Mouse (Mus musculus): ENCODE measurements around the gene Bmp6. TPM values are rescaled to one million over a fixed set of nuclear protein-coding genes. Genes with fewer than 3 reads are reported as not detected.

Gene Bmp6
- polyA plus RNA-seq, 1 experiment from 2014 or later = 0.51 TPM

- Histone ChIP-seq H3K9me3 (ENCODE audit: control insufficient read depth, low read length) (no peaks in the 10 kb centered on the region), H3K27me3 (replicated peaks; ENCODE audit: control insufficient read depth, insufficient read depth, low read length) (no peaks in the 10 kb centered on the region), H3K4me1 (ENCODE audit: control insufficient read depth, insufficient read depth, low read length) (no peaks in the 10 kb centered on the region), H3K27ac (ENCODE audit: low read length) (no peak overlapping the region), H3K4me3 (ENCODE audit: low read length) (no peak overlapping the region), H3K4me2 (ENCODE audit: low read depth, low read length) (no peak overlapping the region), H3K9ac (ENCODE audit: low read depth, low read length) (no peak overlapping the region), H3K36me3 (ENCODE audit: control insufficient read depth, insufficient read depth, low read length) (peaks cover 34% of the 10 kb centered on the region)
- 89% methylated on average over 8 of the region's 8 CpGs for WGBS
- ATAC-seq = no peak
Observed at GRCm38 (mm10) chr13:38509681-38510341, 164.9 kb downstream of the Bmp6 start.

- 77% methylated on average over 10 of the region's 10 CpGs for WGBS
- Histone ChIP-seq H3K4me3 (ENCODE audit: low read length) (no peak overlapping the region), H3K36me3 (ENCODE audit: control insufficient read depth, insufficient read depth, low read length) (peaks cover 32% of the 10 kb centered on the region), H3K9ac (ENCODE audit: low read depth, low read length) (no peak overlapping the region), H3K4me1 (ENCODE audit: control insufficient read depth, insufficient read depth, low read length) (no peaks in the 10 kb centered on the region), H3K27me3 (replicated peaks; ENCODE audit: control insufficient read depth, insufficient read depth, low read length) (no peaks in the 10 kb centered on the region), H3K9me3 (ENCODE audit: control insufficient read depth, low read length) (no peaks in the 10 kb centered on the region), H3K4me2 (ENCODE audit: low read depth, low read length) (no peak overlapping the region), H3K27ac (ENCODE audit: low read length) (no peak overlapping the region)
- no peak for ATAC-seq
Observed at GRCm38 (mm10) chr13:38511979-38512378, 167.1 kb downstream of the Bmp6 start.

GRCm38 (mm10) chr13:38513921-38514320 is 169.0 kb downstream of the Bmp6 start:
- 93% methylated on average over 7 of the region's 7 CpGs for WGBS
- no peak overlapping the region for H3K27ac ChIP-seq (ENCODE audit: low read length)
- H3K4me3 ChIP-seq (ENCODE audit: low read length) = no peak overlapping the region
- no peaks in the 10 kb centered on the region for H3K4me1 ChIP-seq (ENCODE audit: control insufficient read depth, insufficient read depth, low read length)
- no peaks in the 10 kb centered on the region for H3K9me3 ChIP-seq (ENCODE audit: control insufficient read depth, low read length)
- H3K27me3 ChIP-seq (replicated peaks; ENCODE audit: control insufficient read depth, insufficient read depth, low read length) = no peaks in the 10 kb centered on the region
- no peak for ATAC-seq
- H3K36me3 ChIP-seq (ENCODE audit: control insufficient read depth, insufficient read depth, low read length) = peaks cover 35% of the 10 kb centered on the region
- H3K4me2 ChIP-seq (ENCODE audit: low read depth, low read length) = no peak overlapping the region
- no peak overlapping the region for H3K9ac ChIP-seq (ENCODE audit: low read depth, low read length)

- ATAC-seq = peak; percentile 89
- 63% methylated on average over 2 of the region's 2 CpGs for WGBS
Observed at GRCm38 (mm10) chr13:38515431-38515830, 170.5 kb downstream of the Bmp6 start.

GRCm38 (mm10) chr13:38515845-38516244 is 170.9 kb downstream of the Bmp6 start:
- H3K4me3 ChIP-seq (ENCODE audit: low read length) = no peak overlapping the region
- 54% methylated on average over 3 of the region's 3 CpGs for WGBS
- no peak for ATAC-seq
- H3K9me3 ChIP-seq (ENCODE audit: control insufficient read depth, low read length) = no peaks in the 10 kb centered on the region
- no peak overlapping the region for H3K9ac ChIP-seq (ENCODE audit: low read depth, low read length)
- no peak overlapping the region for H3K27ac ChIP-seq (ENCODE audit: low read length)
- H3K4me2 ChIP-seq (ENCODE audit: low read depth, low read length) = no peak overlapping the region
- H3K4me1 ChIP-seq (ENCODE audit: control insufficient read depth, insufficient read depth, low read length) = no peaks in the 10 kb centered on the region
- H3K27me3 ChIP-seq (replicated peaks; ENCODE audit: control insufficient read depth, insufficient read depth, low read length) = no peaks in the 10 kb centered on the region
- peaks cover 22% of the 10 kb centered on the region for H3K36me3 ChIP-seq (ENCODE audit: control insufficient read depth, insufficient read depth, low read length)

More at GRCm38 (mm10) chr13:38515431-38515830, 170.5 kb downstream of the Bmp6 start:
- no peaks in the 10 kb centered on the region for H3K9me3 ChIP-seq (ENCODE audit: control insufficient read depth, low read length)
- H3K9ac ChIP-seq (ENCODE audit: low read depth, low read length) = no peak overlapping the region
- H3K27ac ChIP-seq (ENCODE audit: low read length) = no peak overlapping the region
- no peaks in the 10 kb centered on the region for H3K4me1 ChIP-seq (ENCODE audit: control insufficient read depth, insufficient read depth, low read length)
- no peaks in the 10 kb centered on the region for H3K27me3 ChIP-seq (replicated peaks; ENCODE audit: control insufficient read depth, insufficient read depth, low read length)
- no peak overlapping the region for H3K4me3 ChIP-seq (ENCODE audit: low read length)
- peaks cover 26% of the 10 kb centered on the region for H3K36me3 ChIP-seq (ENCODE audit: control insufficient read depth, insufficient read depth, low read length)
- H3K4me2 ChIP-seq (ENCODE audit: low read depth, low read length) = no peak overlapping the region

GRCm38 (mm10) chr13:38516582-38516981 is 171.7 kb downstream of the Bmp6 start:
- 85% methylated on average over 11 of the region's 11 CpGs for WGBS
- H3K9ac ChIP-seq (ENCODE audit: low read depth, low read length) = no peak overlapping the region
- no peak overlapping the region for H3K4me3 ChIP-seq (ENCODE audit: low read length)
- no peaks in the 10 kb centered on the region for H3K4me1 ChIP-seq (ENCODE audit: control insufficient read depth, insufficient read depth, low read length)
- no peaks in the 10 kb centered on the region for H3K27me3 ChIP-seq (replicated peaks; ENCODE audit: control insufficient read depth, insufficient read depth, low read length)
- no peaks in the 10 kb centered on the region for H3K9me3 ChIP-seq (ENCODE audit: control insufficient read depth, low read length)
- H3K27ac ChIP-seq (ENCODE audit: low read length) = no peak overlapping the region
- no peak overlapping the region for H3K4me2 ChIP-seq (ENCODE audit: low read depth, low read length)
- ATAC-seq = no peak
- peaks cover 22% of the 10 kb centered on the region for H3K36me3 ChIP-seq (ENCODE audit: control insufficient read depth, insufficient read depth, low read length)

- Histone ChIP-seq H3K9me3 (ENCODE audit: control insufficient read depth, low read length) (no peaks in the 10 kb centered on the region), H3K4me3 (ENCODE audit: low read length) (no peak overlapping the region), H3K4me2 (ENCODE audit: low read depth, low read length) (no peak overlapping the region), H3K27ac (ENCODE audit: low read length) (no peak overlapping the region), H3K27me3 (replicated peaks; ENCODE audit: control insufficient read depth, insufficient read depth, low read length) (no peaks in the 10 kb centered on the region), H3K36me3 (ENCODE audit: control insufficient read depth, insufficient read depth, low read length) (peaks cover 21% of the 10 kb centered on the region), H3K9ac (ENCODE audit: low read depth, low read length) (no peak overlapping the region), H3K4me1 (ENCODE audit: control insufficient read depth, insufficient read depth, low read length) (no peaks in the 10 kb centered on the region; the same call in 1 of the 2 replicates)
- WGBS = 90% methylated on average over 11 of the region's 11 CpGs
- no peak for ATAC-seq
Observed at GRCm38 (mm10) chr13:38520299-38520698, 175.4 kb downstream of the Bmp6 start.

GRCm38 (mm10) chr13:38522056-38522654 is 177.2 kb downstream of the Bmp6 start:
- no peak overlapping the region for H3K4me3 ChIP-seq (ENCODE audit: low read length)
- H3K9ac ChIP-seq (ENCODE audit: low read depth, low read length) = no peak overlapping the region
- no peak overlapping the region for H3K27ac ChIP-seq (ENCODE audit: low read length)
- peaks cover 13% of the 10 kb centered on the region for H3K36me3 ChIP-seq (ENCODE audit: control insufficient read depth, insufficient read depth, low read length)
- ATAC-seq = no peak
- no peaks in the 10 kb centered on the region for H3K27me3 ChIP-seq (replicated peaks; ENCODE audit: control insufficient read depth, insufficient read depth, low read length)
- H3K4me2 ChIP-seq (ENCODE audit: low read depth, low read length) = no peak overlapping the region
- 80% methylated on average over 4 of the region's 4 CpGs for WGBS
- no peaks in the 10 kb centered on the region for H3K9me3 ChIP-seq (ENCODE audit: control insufficient read depth, low read length)
- peaks cover 14% of the 10 kb centered on the region for H3K4me1 ChIP-seq (ENCODE audit: control insufficient read depth, insufficient read depth, low read length)

- Histone ChIP-seq H3K36me3 (ENCODE audit: control insufficient read depth, insufficient read depth, low read length) (peaks cover 8% of the 10 kb centered on the region), H3K4me2 (ENCODE audit: low read depth, low read length) (no peak overlapping the region), H3K27me3 (replicated peaks; ENCODE audit: control insufficient read depth, insufficient read depth, low read length) (no peaks in the 10 kb centered on the region), H3K4me3 (ENCODE audit: low read length) (no peak overlapping the region), H3K27ac (ENCODE audit: low read length) (no peak overlapping the region), H3K4me1 (ENCODE audit: control insufficient read depth, insufficient read depth, low read length) (peaks cover 14% of the 10 kb centered on the region), H3K9ac (ENCODE audit: low read depth, low read length) (no peak overlapping the region), H3K9me3 (ENCODE audit: control insufficient read depth, low read length) (no peaks in the 10 kb centered on the region)
- ATAC-seq = no peak
- WGBS = 90% methylated on average over 11 of the region's 11 CpGs
Observed at GRCm38 (mm10) chr13:38523231-38523630, 178.3 kb downstream of the Bmp6 start.

All from intestine, embryonic 16.5 days (tissue).